Mouse (Mus musculus): ENCODE data around the gene Clpsl2. TPM values are rescaled to one million over a fixed set of nuclear protein-coding genes. Genes with fewer than 3 reads are reported as not detected.

The Clpsl2 gene
- polyA plus RNA-seq, 3 experiments from 2014 or later = not detected

GRCm38 (mm10) chr17:28560598-28560997 is 11.4 kb downstream of the Clpsl2 start, which contains the start of gene Clps:
Gene Clps (minus strand): TSS chr17:28560766.
- no peak for ATAC-seq

- ATAC-seq = no peak
Observed at GRCm38 (mm10) chr17:28561613-28562012, 12.4 kb downstream of the Clpsl2 start.

- ATAC-seq = no peak
Observed at GRCm38 (mm10) chr17:28565181-28565580, 16.0 kb downstream of the Clpsl2 start.

- no peak for ATAC-seq
Observed at GRCm38 (mm10) chr17:28567541-28567940, 18.3 kb downstream of the Clpsl2 start.

DNA sequence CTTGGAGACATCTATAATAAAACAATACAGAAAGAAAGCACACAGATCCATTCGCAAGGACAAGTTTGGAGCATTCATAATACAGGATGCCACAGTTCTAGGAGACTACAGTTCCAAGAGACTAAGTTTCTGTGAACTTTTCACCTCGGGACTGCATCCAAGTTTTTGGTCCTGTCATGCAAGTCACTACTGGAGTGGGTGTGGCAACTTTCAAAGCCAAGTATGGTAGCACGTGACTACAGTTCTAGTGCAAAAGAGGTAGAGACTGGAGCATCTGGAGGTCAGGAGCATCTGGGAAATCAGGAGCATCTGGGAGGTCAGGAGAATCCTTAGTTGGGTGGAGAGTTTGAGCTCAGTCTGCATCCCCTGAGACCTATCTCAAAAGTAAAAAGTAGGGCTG is 22.7 kb downstream of the Clpsl2 start:
- no peak for ATAC-seq

DNA sequence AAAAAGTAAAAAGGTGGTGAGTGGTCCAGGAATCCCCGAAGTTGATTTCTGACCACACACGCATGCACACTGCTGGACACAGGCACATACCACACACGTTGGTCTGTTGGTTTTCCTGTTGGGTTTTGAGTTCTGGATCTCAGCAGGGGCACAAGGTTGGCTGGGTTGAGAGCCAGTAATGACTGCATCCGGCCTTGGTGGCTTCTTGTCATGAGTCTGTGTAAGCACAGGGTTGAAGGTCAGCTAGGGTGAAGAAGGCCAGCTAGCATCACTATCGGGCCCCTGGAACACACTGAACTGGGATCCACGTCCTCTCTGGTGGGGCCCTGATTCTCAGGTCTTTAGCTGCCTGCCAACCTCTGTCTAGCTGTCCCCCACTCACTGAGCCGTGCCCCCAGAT is 23.3 kb downstream of the Clpsl2 start:
- ATAC-seq = no peak

- no peak for ATAC-seq
Observed at GRCm38 (mm10) chr17:28572941-28573340, 23.7 kb downstream of the Clpsl2 start.

GRCm38 (mm10) chr17:28575244-28576125 is 26.3 kb downstream of the Clpsl2 start, which contains the start of gene Lhfpl5:
Gene Lhfpl5 (plus strand): TSS chr17:28575641.
- no peak for ATAC-seq

GRCm38 (mm10) chr17:28580396-28580795 is 31.2 kb downstream of the Clpsl2 start:
- ATAC-seq = no peak

GRCm38 (mm10) chr17:28581056-28581455 is 31.8 kb downstream of the Clpsl2 start:
- no peak for ATAC-seq

- ATAC-seq = no peak
Observed at GRCm38 (mm10) chr17:28586509-28586908, 37.3 kb downstream of the Clpsl2 start.

- no peak for ATAC-seq
Observed at GRCm38 (mm10) chr17:28588591-28588990, 39.4 kb downstream of the Clpsl2 start.

GRCm38 (mm10) chr17:28590596-28590995 is 41.4 kb downstream of the Clpsl2 start:
- ATAC-seq = no peak

DNA sequence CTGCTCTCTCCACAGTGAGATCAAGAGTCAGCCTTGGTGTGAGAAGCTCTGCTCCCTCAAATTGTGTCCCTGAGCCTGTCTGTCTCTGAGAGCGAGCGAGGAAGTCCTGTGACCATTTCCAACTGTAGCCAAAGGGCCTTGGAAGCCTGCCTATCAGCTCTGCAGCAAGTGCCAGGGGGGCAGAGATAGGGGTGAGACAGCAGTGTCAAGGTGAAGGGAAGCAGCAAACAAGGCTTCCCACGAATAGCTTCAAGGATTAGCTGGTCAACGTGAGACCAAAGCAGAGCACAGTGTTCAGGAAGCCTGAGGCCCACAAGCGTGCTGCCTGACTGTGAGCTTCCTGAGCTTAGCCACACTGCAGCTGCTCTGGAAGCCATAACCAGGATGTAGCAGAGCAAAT is 42.3 kb downstream of the Clpsl2 start:
- ATAC-seq = no peak

- no peak for ATAC-seq
Observed at GRCm38 (mm10) chr17:28592998-28593397, 43.8 kb downstream of the Clpsl2 start.

DNA sequence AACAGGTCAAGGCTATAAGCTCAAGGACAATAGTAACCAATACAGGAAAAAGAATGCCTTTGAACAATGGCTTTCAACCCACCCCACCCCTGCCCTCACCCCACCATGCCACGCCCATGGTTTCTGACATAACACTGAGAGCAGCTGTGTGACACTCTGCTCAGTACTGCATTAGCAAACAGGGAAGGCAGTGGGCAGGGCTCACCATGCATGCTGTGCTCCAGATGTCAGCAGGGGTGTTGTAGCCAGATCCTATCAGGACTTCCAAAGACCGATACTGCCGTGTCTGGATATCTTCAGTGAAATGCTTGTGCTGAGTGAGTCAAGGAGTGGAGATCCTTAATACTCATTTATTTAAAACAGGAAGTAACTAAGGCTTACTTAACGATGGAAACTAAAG is 44.8 kb downstream of the Clpsl2 start:
- no peak for ATAC-seq

DNA sequence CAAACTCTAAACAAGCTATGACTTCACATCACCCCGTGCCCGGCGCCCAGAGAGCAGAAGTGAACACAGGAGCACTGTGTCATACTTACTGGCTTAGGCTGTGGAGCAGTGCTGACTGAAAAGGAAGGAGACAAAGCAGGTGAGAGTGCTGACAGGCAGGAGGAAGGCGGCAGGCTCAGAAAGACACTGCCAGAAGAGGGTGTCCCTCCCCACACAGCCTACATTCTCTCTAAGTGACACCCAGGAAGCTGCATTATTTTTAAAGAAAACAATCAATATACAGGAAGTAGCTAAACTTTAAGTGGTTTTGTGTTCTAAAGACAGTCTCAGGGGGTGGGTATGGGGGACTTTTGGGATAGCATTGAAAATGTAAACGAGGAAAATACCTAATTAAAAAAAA is 51.6 kb downstream of the Clpsl2 start:
- peak; percentile 50 for ATAC-seq

DNA sequence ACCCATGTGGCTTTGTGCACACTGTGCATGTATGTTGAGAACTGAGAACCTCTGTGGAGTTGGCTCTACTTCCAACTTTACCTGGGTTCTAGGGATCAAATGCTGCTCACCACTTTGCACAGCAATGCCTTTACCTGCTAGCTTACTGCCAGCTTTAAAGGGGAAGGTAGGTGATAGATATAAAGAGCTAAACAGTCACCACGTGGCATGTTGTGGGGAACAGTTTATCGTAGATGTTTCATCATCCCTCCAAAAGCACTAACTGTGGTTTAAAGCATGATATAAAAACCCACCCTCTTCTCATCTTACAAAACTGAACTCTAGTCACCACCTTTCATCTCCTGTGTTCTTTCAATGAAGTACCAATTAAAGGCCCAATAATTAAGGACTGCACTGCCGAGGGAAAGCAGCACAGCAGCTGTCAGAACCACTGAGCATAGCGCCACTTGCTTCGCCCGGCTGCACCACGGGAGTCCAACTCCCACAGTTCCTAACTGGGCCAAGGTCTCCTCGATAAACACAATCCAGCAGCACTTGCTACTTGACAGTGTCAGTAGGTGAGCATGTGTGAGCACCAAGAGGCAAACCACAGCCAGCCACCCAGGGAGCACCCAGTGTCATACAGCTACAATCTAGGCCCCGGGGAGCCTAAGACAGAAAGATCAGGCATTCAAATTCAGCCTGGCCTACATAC is 52.5 kb downstream of the Clpsl2 start:
- ATAC-seq = no peak

Other genes with a start within 250 kb of the Clpsl2 start
- gene Fance, start 235.9 kb upstream of the Clpsl2 start, polyA plus RNA-seq (2017; shearing (Covaris generic)) = 1 to 10 TPM; 3.2 to 8.3 (median 6.6) TPM
- gene Rpl10a, start 220.9 kb upstream of the Clpsl2 start, polyA plus RNA-seq (2017; shearing (Covaris generic)) = 100 to 1,000 TPM; 514 to 941 (median 691) TPM
- not detected for gene Tead3, start 198.6 kb upstream of the Clpsl2 start, polyA plus RNA-seq (2017; shearing (Covaris generic))
- under 1 TPM in 2 of 3 experiments, not detected in 1; 0.24 to 0.39 TPM for gene Tulp1, start 184.2 kb upstream of the Clpsl2 start, polyA plus RNA-seq (2017; shearing (Covaris generic))
- 10 to 100 TPM; 19.3 to 24.5 (median 20.4) TPM for gene Fkbp5, start 31.9 kb upstream of the Clpsl2 start, polyA plus RNA-seq (2017; shearing (Covaris generic))
- gene Armc12, start 18.6 kb upstream of the Clpsl2 start, polyA plus RNA-seq (2017; shearing (Covaris generic)) = under 1 TPM in 2 of 3 experiments, not detected in 1; 0.46 to 0.78 TPM
- gene Clps, start 11.4 kb downstream of the Clpsl2 start, polyA plus RNA-seq (2017; shearing (Covaris generic)) = not detected
- 1 to 10 TPM; 1.0 to 2.0 (median 1.9) TPM for gene Lhfpl5, start 26.2 kb downstream of the Clpsl2 start, polyA plus RNA-seq (2017; shearing (Covaris generic))
- 100 to 1,000 TPM; 164 to 225 (median 209) TPM for gene Srpk1, start 73.3 kb downstream of the Clpsl2 start, polyA plus RNA-seq (2017; shearing (Covaris generic))
- gene Slc26a8, start 140.8 kb downstream of the Clpsl2 start, polyA plus RNA-seq (2017; shearing (Covaris generic)) = under 1 TPM; 0.21 to 0.88 (median 0.87) TPM
- gene Mapk14, start 141.9 kb downstream of the Clpsl2 start, polyA plus RNA-seq (2017; shearing (Covaris generic)) = 10 to 100 TPM; 17.7 to 24.5 (median 24.2) TPM
- 10 to 100 TPM in 2 of 3 experiments, 1 to 10 TPM in 1; 6.0 to 13.5 (median 11.2) TPM for gene AC170998.1, start 176.7 kb downstream of the Clpsl2 start, polyA plus RNA-seq (2017; shearing (Covaris generic))
- not detected for gene Mapk13, start 219.9 kb downstream of the Clpsl2 start, polyA plus RNA-seq (2017; shearing (Covaris generic))